Mouse (Mus musculus) left cerebral cortex, postnatal 4 days (tissue): ENCODE measurements around the gene Zfp454. TPM values are rescaled to one million over a fixed set of nuclear protein-coding genes. Genes with fewer than 3 reads are reported as not detected.

Source experiments
- DNase-seq: peaks from one replicate; pipeline ENCODE4 v3.0.0-alpha.2; 2022
- intact Hi-C: fragments of 180-260 bp; cut with DNase I; formaldehyde crosslinking; loops from one replicate; pipeline ENCODE4 v1.15.1; 2025
- total RNA-seq, 2 experiments: library from RNA; stranded (reverse); gene quantifications; 2 replicates each; pipeline ENCODE4 v1.2.3; 2021

Zfp454 gene
- total RNA-seq, 2 experiments from 2014 or later = 6.9 to 8.4 TPM

DNA sequence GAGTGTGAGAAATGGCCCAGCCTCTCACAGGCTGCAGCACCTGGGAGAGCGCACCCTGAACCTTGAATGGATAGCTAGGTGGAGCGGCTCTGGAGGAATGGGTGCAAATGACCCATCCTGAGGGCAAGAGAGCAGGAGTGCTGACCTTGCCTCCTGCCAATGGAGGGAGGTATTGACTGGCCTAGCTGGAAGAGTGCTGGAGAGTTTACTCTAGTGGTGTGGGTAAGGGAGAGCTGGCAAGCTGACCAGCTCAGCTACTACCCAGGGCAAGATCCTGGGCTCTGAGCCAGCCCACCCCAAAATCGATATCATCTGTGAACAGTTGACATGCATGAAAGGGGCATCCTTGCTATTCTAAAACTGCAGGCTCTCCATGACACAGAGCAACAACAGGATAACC, 41.5 kb downstream of the Zfp454 start:
- intact Hi-C loops = no loop called here
- DNase-seq = no peak

DNA sequence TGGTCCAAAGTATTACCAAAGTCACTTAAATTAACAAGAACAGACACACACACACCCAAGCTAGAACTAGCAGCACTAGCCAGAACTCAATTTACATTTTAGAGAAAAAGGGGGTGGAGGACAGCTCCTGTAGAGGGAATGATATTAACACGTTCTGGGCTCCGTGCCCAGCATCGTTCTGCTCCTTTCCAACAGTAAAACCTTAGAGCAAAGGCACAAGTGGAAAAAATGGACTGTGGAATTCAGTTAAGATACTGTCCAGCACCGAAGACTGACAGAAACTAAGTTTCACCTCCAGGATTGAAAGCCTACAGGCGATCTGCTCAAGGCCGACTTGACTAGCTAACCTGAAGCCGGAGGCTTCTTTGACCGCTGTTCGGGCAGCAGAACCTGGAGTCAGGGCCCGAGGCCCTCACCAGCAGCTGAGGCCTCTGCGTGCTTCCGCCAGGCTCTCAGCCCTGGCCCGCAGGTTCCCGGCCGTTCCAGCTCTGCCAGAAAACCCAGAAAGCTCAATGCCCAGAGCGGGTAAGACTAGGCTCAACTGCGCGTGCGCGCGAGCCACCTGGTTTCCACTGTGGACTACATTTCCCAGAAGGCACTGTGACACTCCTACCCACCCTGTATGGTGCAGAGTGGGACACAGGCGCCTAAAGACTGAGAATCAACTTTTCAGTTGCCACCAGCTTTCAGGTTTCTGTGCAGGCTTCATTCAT, 46.3 kb downstream of the Zfp454 start, which contains the start of gene Zfp879:
Zfp879 (minus strand) TSS at position 530 of the 713 bp plus-strand sequence.
- intact Hi-C loops = no loop called here
- DNase-seq = peak; percentile 94

DNA sequence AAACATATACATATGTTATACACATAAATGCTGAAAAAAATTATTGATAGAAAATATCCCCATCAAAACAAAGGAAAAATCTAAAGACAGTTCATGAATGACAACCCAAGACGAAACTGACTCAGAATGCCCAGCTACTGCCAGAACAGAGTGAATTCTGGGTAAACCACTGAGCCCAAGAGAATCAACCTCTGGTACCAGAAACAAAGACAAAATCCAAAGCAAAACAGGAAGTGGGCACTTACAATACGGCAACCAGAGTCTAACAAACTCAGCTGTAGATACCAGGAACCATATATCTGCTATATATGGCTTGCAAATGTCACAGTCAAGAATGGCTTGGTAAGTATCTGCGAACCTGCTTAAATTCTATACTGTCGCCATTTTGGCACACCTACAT, 51.7 kb downstream of the Zfp454 start:
- no peak for DNase-seq
- intact Hi-C loops = no loop called here

DNA sequence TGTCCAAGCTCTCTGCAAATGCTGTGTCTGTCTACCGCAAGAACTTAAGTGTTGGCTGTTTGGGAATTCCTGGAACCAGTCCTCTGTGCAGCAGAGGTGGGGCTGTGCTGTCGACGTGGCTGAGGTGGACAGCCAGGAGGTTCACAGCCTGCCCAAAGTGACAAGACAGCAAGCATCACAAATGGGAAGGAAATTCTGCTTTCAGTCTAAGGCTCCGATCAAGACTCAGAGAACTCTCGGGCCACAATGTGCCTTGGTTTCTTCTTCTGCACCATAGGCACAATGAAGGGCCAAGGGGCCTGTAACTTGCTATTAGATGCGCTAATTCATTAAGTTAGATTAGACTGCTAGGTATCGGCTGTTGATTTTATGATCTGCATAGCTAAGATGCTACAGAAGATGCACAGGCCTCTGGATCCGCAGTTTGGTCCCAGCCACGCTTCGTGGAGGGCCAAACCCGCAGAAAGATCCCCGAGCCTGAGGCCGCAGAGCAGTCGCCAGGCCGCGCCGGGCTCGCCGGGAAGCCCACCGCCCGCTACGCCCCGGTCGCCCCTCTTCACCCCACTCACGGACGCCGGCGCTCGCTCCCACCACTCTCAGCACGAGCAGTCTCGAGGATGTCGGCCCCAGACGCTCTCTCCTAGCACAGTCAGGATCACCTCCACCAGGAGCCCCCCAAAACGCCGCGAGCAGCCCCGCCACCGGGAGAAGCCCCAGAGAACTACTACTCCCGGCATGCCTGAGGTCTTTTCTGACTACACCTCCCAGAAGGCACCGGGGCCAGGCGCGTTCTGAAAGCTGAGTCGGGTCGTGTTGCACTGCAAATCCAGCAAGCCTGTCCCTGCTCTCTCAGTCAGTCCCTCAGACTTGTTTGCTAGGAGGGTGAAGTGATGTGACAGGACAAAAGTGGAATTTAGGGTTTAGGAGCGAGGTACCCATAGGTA, 60.2 kb downstream of the Zfp454 start, which contains the start of gene Zfp354c:
Zfp354c (minus strand) TSS at position 715 of the 944 bp plus-strand sequence.
- DNase-seq = peak; percentile 90
- intact Hi-C loops = no loop called here

DNA sequence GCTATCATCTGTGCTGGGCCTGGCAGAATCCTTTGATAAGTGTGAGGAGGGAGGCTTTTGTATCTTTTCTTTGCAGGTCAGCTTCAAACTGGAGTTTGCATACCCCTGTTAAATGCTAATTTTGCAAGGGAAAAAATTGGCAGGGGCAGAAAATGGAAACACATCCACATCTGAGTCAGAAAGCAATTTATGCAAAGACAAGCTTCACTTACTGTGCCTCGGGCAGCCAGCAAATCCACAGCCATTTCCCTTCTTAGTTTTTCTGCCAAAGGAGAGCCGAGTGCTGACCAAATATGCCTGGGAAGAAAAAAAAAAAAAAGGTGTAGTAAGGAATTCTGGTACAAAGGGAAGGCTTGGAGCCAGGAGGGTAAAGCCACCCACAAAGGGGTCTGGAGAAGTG, 61.2 kb downstream of the Zfp454 start:
- intact Hi-C loops = no loop called here
- DNase-seq = no peak

Other genes starting within 250 kb of the Zfp454 start
- gene Zfp354c, start 59.9 kb downstream of the Zfp454 start, total RNA-seq = 10 to 100 TPM; 88.7 to 90.6 TPM
- 1 to 10 TPM; 4.1 to 4.4 TPM for gene Zfp879, start 46.1 kb downstream of the Zfp454 start, total RNA-seq
- not detected for gene Grm6, start 37.0 kb downstream of the Zfp454 start, total RNA-seq
- gene Zfp2, start 28.5 kb upstream of the Zfp454 start, total RNA-seq = 10 to 100 TPM; 33.7 to 39.2 TPM
- gene Zfp354b, start 44.0 kb upstream of the Zfp454 start, total RNA-seq = 1 to 10 TPM; 6.1 to 7.6 TPM
- not detected for gene 4933414I15Rik, start 56.1 kb upstream of the Zfp454 start, total RNA-seq
- gene Prop1, start 66.1 kb upstream of the Zfp454 start, total RNA-seq = not detected
- gene Olfr1378, start 78.9 kb upstream of the Zfp454 start, total RNA-seq = not detected
- gene Olfr1377, start 94.3 kb upstream of the Zfp454 start, total RNA-seq = not detected
- gene Olfr51, start 115.9 kb upstream of the Zfp454 start, total RNA-seq = not detected
- not detected for gene Olfr54, start 126.6 kb upstream of the Zfp454 start, total RNA-seq
- not detected for gene Olfr1375, start 160.5 kb upstream of the Zfp454 start, total RNA-seq
- 10 to 100 TPM; 11.1 to 11.2 TPM for gene Zfp354a, start 171.6 kb upstream of the Zfp454 start, total RNA-seq